Mouse (Mus musculus) C3H10T1/2 (cell line): Measurements from ENCODE around the gene Eya4. TPM values are rescaled to one million over a fixed set of nuclear protein-coding genes. Genes with fewer than 3 reads are reported as not detected.

ENCODE experiments used
- polyA plus RNA-seq, 2 experiments: library from polyadenylated mRNA; unstranded; fragments of >200 nt; fragmentation: generic; extraction: Trizol; gene quantifications; one replicate each; pipeline ENCODE4 v1.2.1; 2012; ENCODE audit warnings: missing spikeins in 2 of 2

The Eya4 gene
- polyA plus RNA-seq = 10 to 100 TPM in 1 of 2 experiments, 1 to 10 TPM in 1; 1.0 to 11.5 TPM

DNA sequence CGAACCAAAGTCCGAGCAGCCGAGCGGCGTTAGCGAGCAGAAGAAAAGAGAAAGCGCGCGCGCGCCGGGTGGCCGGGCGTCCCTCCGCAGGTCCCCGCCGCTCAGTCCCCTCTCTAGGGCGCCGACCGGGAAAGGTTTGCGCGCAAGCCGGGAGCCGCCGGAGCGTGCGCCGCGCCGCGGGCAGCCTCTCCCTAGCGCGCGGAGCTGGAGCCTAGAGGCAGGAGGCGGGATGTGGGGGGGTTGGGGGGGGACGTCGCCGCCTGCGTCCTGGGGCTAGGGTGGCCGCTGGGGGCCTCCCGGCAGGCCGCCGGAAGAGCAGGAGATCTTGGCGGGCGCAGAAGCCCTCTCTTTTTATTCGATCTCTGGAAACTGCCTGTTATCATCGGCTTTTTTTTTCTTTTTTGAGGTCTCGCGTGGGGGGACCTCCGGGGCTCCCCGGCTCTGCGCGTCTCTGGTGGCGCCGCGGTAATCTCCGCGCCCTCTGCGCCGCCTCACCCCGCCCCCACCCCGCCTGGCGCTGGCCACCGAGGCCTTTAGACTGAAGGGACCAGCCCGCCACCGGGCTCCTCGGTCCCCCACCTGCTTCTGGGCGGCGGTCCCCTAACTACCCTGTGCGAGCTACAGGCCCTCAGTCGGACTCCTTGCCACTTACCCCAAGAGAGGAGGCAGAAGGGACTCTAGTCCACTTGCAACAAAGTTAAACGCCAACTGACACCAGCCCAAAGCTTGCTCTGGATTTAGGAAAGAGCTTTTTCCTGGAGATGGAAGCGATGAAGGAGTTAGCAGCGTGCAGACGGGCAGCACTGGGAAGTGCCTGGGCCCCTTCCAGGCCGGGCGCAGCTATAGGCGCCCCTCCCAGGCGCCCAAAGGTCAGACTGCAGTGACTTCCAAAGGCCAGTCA is at the start of gene Eya4:
Gene Eya4, minus strand, starts transcription at position 776 of the 901 bp plus-strand sequence.

